Mouse (Mus musculus): ENCODE data around the gene H2-D1.

DNA sequence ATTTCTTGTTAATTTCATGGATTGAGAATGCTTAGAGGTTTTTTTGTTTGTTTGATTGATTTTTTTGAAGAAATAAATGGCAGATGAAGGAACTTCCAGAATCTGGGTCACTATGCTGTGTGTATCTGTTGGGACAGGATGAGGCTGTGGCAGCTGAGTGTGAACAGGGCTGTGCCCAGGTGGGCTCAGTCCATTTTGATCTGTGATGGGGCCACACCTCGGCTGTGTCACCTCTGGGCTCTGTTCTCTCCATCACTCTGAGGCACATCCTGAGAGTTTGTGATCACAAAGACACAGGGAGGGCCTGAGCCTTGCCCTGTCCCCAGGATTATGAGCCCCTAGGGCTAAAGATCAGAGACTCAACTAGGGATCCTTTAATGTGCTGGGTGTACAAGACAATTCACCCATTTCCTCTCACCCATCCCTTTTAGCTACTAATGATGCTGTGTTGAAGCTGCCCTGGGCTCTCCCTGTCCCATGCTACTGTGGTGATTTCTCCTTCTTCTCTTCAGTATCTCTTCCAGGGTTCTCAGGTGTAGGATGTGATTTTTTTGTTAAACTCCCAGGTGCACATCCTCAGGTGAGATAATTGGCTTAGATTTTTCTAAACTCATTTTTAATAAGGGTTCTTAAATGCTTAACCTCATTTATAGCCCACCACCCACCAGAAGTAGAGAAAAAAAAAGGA lies 5.0 kb downstream of the H2-D1 start:
- TF ChIP-seq CTCF (IDR thresholded peaks at IDR 0.05) = no peak
- TF ChIP-seq POLR2A (IDR thresholded peaks at IDR 0.05; ENCODE audit: insufficient read depth, low read depth, low read length) = peak; percentile 39; the same call in 1 of the 2 replicates
- no peak for TF ChIP-seq EP300 (IDR thresholded peaks at IDR 0.05; ENCODE audit: insufficient read depth, low read depth, low read length)
